Mouse (Mus musculus): ENCODE measurements at regions not wholly inside any gene's neighbourhood (a gene's known extent, or its start where the extent isn't known, plus 50 kb on each side); places are given as distances from the start of the nearest gene placed in this dataset.
A peak's percentile ranks its signal among the peaks of the same experiment; 100 is the strongest.

GRCm38 (mm10) chr15:59954345-59954744, 62.1 kb downstream of the 4933412E24Rik start:
- no peak for DNase-seq (ENCODE audit: extremely low read depth, insufficient read length, low spot score)

GRCm38 (mm10) chr15:59953857-59954256, 62.6 kb downstream of the 4933412E24Rik start:
- no peak for DNase-seq (ENCODE audit: extremely low read depth, insufficient read length, low spot score)

- DNase-seq (ENCODE audit: extremely low read depth, insufficient read length, low spot score) = peak; percentile 16
Observed at GRCm38 (mm10) chr15:59950617-59951216, 65.7 kb downstream of the 4933412E24Rik start.

GRCm38 (mm10) chr15:59945208-59945607, 71.2 kb downstream of the 4933412E24Rik start:
- no peak for DNase-seq (ENCODE audit: extremely low read depth, insufficient read length, low spot score)

- DNase-seq (ENCODE audit: extremely low read depth, insufficient read length, low spot score) = no peak
Observed at GRCm38 (mm10) chr15:59936486-59936885, 79.9 kb downstream of the 4933412E24Rik start.

DNA sequence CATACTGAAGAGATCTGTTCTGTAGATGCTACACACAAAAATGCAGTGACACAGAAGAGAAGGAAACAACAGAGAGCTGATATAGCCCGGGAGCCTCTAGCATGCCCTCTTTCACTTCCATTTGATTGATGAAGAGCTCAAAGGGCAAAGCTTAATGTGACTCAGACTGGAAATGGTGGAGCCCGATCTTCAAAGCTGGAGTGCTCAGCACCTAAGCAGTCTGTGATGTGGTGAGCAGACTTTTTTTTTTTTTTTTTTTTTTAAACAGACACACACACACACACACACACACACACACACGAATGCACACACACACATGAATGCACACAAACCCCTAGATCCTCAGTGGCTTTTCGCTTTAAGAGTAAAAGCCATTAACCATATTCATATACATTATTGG, 102.6 kb downstream of the 4933412E24Rik start:
- no peak for DNase-seq (ENCODE audit: extremely low read depth, insufficient read length, low spot score)

DNA sequence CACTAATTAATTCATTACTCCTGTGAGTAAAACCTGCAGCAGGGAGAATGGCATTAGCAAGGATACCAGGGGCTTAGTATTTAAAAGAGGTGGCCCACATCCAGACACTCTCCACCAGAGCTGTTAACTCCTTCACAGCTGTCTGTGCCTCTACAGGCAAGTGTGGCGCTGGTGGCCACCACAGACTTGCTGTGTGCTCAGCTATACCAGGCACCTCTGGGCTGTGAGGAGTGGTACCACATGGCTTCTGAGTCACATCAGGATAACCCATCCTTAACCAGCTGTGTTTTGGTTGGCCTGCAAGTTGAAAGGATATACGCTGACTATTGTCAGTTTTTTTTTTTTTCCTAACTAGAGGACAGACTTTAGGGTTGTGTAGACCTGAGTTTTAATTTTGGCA, 108.1 kb downstream of the 4933412E24Rik start:
- DNase-seq (ENCODE audit: extremely low read depth, insufficient read length, low spot score) = no peak

DNA sequence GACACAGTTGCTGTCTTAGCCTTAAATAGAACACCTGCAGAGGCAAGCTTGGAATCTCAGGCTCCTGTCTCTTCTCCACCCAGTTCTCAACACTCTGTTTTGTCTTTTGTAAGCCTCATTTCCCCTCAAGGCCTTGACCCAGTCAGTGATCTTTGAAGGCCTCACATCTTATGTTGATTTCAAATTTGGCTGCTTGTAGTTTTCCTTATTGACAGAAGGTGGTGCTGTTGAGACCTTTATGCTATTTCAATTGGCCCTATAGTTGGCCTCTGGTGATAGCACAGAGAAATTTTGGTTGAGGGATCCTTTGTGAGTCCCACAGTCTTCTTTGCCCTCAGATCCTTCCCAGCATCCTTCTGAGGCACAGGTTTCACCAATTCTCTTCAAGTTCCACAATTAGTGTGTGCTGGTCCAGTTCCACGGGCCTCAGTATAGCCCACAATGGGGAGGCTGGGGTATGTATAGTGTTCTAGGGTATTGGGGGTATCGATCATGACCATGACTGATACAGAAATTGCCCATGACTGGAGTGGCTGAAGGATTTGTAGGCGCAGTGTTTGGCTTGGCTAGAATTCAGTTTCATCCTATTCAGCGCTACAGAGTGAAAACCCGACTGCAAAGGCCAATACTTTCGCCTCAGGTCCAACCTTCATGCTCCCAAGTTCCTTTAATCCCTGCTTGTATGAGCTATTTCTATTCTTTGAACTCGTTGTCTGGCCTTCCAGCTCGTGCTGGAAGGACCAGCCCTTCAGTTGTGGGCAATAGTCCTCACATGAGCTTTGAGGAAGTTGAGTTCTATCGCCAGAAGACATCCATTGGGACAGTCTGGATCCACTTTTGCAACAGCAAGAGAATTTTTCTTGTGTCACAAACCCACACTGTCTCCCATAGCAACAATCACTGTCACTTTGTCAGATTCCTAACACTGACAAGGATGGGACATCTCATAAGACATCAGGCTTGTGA, 110.3 kb downstream of the 4933412E24Rik start:
- peak; percentile 18 for DNase-seq (ENCODE audit: extremely low read depth, insufficient read length, low spot score)

DNA sequence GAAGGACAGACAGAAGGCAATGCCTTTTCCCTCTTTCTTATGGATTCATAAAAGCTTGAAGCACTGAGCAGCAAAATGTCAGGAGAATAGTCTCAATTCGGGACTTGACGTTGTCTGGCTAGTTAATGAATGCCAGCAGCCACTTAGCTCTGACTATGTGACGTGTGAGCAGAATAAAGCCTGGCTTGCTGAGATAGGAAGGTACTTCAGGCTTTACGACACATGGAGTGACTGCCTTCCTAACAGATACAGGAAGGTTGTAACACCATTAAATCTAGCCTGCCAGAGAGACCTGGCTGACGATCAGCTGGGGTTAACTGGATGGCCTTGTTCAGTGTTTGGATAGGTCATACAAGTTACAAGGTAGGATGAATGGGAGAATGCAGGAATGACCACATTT, 111.7 kb downstream of the 4933412E24Rik start:
- no peak for DNase-seq (ENCODE audit: extremely low read depth, insufficient read length, low spot score)

DNA sequence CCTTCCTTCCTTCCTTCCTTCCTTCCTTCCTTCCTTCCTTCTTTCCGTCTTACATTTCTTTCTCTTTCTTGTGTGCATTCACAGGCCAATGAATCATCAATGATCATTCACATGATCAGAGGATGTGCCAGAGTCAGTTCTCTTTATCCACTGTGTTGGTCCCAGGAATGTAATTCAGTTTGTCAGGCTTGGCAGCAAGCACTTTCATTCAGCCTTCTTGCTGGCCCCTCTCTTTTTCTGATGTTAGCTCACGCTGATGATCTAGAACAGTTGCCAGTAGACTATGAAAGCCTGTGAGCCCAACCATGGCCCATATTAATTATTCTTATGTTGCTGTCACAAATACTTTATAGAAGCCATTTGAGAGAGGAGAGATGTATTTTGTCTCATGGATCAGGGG, 127.4 kb downstream of the 4933412E24Rik start:
- no peak for DNase-seq (ENCODE audit: extremely low read depth, insufficient read length, low spot score)

GRCm38 (mm10) chr15:59888131-59888459, 128.3 kb downstream of the 4933412E24Rik start:
- DNase-seq (ENCODE audit: extremely low read depth, insufficient read length, low spot score) = no peak

DNA sequence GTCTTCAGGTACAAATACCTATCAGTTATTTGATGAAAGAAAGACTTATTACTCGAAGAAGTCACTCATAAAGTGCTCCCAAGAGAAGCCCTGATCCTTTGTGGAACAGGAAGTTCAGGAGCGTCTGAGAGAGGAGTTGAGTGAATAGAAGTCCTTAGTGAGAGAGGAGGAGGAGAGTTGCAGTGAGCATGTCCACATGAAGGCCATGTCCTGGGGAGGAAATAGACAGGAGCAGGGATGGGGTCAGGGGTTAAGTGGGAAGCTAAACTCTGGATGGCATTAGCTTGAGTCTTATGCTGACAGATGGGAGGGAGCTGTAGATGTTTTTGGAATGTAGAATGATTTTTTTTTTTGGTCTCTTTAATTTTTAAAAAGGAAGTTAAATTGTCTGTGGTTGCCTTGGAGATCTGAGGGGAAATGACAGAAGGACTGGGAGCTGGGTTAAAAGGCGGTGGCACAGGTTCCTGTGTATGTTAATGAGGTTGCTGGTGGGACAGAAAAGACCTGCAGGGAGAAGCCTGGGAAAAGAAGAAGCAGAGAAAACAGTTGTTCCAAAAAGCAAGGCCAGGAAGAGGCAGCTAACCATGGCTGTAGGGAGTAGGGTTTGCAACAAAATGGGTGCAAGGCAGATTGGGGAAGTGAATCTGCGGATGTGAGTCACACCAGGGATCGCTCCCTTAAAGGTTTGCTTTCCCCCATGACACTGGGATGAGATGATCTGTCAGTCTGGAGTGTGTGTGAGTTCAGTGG, 128.9 kb downstream of the 4933412E24Rik start:
- DNase-seq (ENCODE audit: extremely low read depth, insufficient read length, low spot score) = no peak

DNA sequence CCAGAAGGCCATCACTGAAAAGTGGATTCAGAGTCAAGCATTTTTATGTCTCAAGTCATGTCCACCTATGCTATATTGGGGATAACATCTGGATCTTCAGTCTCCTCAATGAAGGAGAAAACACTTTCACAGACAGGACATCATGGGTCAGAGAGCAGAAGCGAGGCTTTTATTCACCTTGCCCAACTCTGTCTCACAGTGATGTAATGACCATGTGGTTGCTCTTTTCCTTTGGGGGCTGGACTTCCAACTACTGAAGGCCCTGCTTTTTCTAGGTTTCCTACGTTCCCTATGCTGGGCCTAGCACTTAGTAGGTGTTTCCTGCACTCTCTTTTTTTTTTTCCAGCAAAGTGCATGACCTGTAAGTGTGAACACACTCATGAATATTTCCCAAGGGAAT, 130.4 kb downstream of the 4933412E24Rik start:
- DNase-seq (ENCODE audit: extremely low read depth, insufficient read length, low spot score) = no peak

- DNase-seq (ENCODE audit: extremely low read depth, insufficient read length, low spot score) = no peak
Observed at GRCm38 (mm10) chr15:59882444-59882843, 134.0 kb downstream of the 4933412E24Rik start.

- DNase-seq (ENCODE audit: extremely low read depth, insufficient read length, low spot score) = no peak
Observed at GRCm38 (mm10) chr15:59880426-59880825, 136.0 kb downstream of the 4933412E24Rik start.

- no peak for DNase-seq (ENCODE audit: extremely low read depth, insufficient read length, low spot score)
Observed at GRCm38 (mm10) chr15:59879311-59879710, 137.1 kb downstream of the 4933412E24Rik start.

- DNase-seq (ENCODE audit: extremely low read depth, insufficient read length, low spot score) = no peak
Observed at GRCm38 (mm10) chr15:59876279-59876742, 140.1 kb downstream of the 4933412E24Rik start.

GRCm38 (mm10) chr15:59866701-59867100, 149.7 kb downstream of the 4933412E24Rik start:
- DNase-seq (ENCODE audit: extremely low read depth, insufficient read length, low spot score) = no peak

- no peak for DNase-seq (ENCODE audit: extremely low read depth, insufficient read length, low spot score)
Observed at GRCm38 (mm10) chr15:59864746-59865499, 151.5 kb downstream of the 4933412E24Rik start.

- DNase-seq (ENCODE audit: extremely low read depth, insufficient read length, low spot score) = no peak
Observed at GRCm38 (mm10) chr15:59852271-59853000, 164.0 kb downstream of the 4933412E24Rik start.

All from 3134 (cell line).